Mouse (Mus musculus) bone marrow, adult 2 months (tissue): Measurements from ENCODE around the gene Ssx2ip.

ENCODE experiments used
- CTCF ChIP-seq: fragments of 200-500 bp; IDR thresholded peaks from 2 replicates; pipeline ENCODE4 v1.5.1; 2011; ENCODE audit warnings: low read length, control low read depth; ENCODE audit not compliant: control insufficient read depth, insufficient read depth
- POLR2A ChIP-seq: fragments of 200-500 bp; IDR thresholded peaks from 2 replicates; pipeline ENCODE4 v1.6.1; 2011; ENCODE audit warnings: low read depth, mild to moderate bottlenecking, control low read depth, low read length, borderline replicate concordance; ENCODE audit not compliant: control insufficient read depth

- TF ChIP-seq CTCF (no peak), POLR2A (no peak)
Measured at GRCm38 (mm10) chr3:146436114-146436513, 31.7 kb downstream of the Ssx2ip start.
